Mouse (Mus musculus) thymus, adult 2 months (tissue): ENCODE data around the gene Stk10. TPM values are rescaled to one million over a fixed set of nuclear protein-coding genes. Genes with fewer than 3 reads are reported as not detected.
A peak's percentile ranks its signal among the peaks of the same experiment; 100 is the strongest.

Source experiments
- DNase-seq: peaks from one replicate; pipeline ENCODE4 v3.0.0; 2021
- H3K27ac ChIP-seq: fragments of 200-500 bp; 2 replicates; pipeline ENCODE4 v1.5.1; 2012; ENCODE audit warnings: low read length, control low read depth; ENCODE audit not compliant: control insufficient read depth, insufficient read depth
- H3K27me3 ChIP-seq: fragments of 200-500 bp; 2 replicates; pipeline ENCODE4 v1.6.1; 2012; ENCODE audit warnings: mild to moderate bottlenecking, low read length, moderate library complexity, mixed read lengths; ENCODE audit not compliant: control insufficient read depth, insufficient read depth
- H3K36me3 ChIP-seq: fragments of 200-500 bp; 2 replicates; pipeline ENCODE4 v1.6.1; 2012; ENCODE audit warnings: mild to moderate bottlenecking, low read length, moderate library complexity; ENCODE audit not compliant: control insufficient read depth, insufficient read depth
- H3K4me1 ChIP-seq: fragments of 200-500 bp; replicated peaks from 2 replicates; pipeline ENCODE4 v1.6.1; 2012; ENCODE audit warnings: low read length; ENCODE audit not compliant: control insufficient read depth, insufficient read depth
- H3K4me3 ChIP-seq: fragments of 200-500 bp; 2 replicates; pipeline ENCODE4 v1.5.1; 2012; ENCODE audit warnings: mild to moderate bottlenecking, low read length, control low read depth, moderate library complexity; ENCODE audit not compliant: control insufficient read depth, insufficient read depth
- CTCF ChIP-seq: fragments of 200-500 bp; IDR thresholded peaks from 2 replicates; pipeline ENCODE4 v1.5.1; 2012; ENCODE audit warnings: mild to moderate bottlenecking, control low read depth, low read length, moderate library complexity, borderline replicate concordance; ENCODE audit not compliant: control insufficient read depth, poor library complexity, insufficient read depth; ENCODE audit errors: extremely low read depth
- POLR2A ChIP-seq: fragments of 200-500 bp; IDR thresholded peaks from 2 replicates; pipeline ENCODE4 v1.6.1; 2012; ENCODE audit warnings: mild to moderate bottlenecking, low read length, control low read depth, moderate library complexity; ENCODE audit not compliant: control insufficient read depth, poor library complexity, insufficient read depth; ENCODE audit errors: extremely low read depth
- WGBS: fragments of 180-500 bp; shearing (Covaris S2); methylation state at CpG from one replicate; pipeline ENCODE4 v1.1.7; 2018; 5-methylcytosine and 5-hydroxymethylcytosine counted together
- polyA plus RNA-seq: library from polyadenylated mRNA; depleted of rRNA; stranded (reverse); fragments of >200 nt; gene quantifications from 2 replicates; pipeline ENCODE4 v1.2.3, GENCODE M21; 2012

The Stk10 gene
- polyA plus RNA-seq, 1 experiment: 50.3 TPM

DNA sequence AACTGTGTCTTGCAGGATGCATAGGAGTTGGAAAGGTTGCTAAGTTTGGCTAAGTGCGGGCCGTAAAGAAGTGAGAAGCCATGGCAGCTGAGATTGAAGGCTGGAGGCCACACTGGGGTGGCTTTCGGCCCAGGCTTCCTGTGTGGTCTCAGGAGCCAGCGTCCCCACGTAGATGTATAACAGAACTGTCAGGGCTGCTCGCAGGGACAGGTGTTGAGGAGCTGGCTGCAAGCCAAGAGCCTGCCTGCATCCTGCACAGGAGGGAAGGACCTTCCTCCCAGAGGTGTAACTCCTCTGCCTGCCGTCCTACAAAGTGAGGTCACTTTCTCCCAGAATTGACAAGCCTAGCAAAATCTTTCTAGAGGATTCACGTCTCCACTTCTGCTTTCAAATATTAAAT lies 25.6 kb downstream of the Stk10 start:
- Histone ChIP-seq H3K4me1 (peaks cover 44% of the 10 kb centered on the region), H3K27ac (no peak overlapping the region), H3K36me3 (no peaks in the 10 kb centered on the region), H3K27me3 (no peaks in the 10 kb centered on the region), H3K4me3 (no peak overlapping the region)
- TF ChIP-seq POLR2A (no peak), CTCF (no peak)
- DNase-seq: peak; percentile 51
- 6% methylated on average over 8 of the region's 8 CpGs for WGBS

DNA sequence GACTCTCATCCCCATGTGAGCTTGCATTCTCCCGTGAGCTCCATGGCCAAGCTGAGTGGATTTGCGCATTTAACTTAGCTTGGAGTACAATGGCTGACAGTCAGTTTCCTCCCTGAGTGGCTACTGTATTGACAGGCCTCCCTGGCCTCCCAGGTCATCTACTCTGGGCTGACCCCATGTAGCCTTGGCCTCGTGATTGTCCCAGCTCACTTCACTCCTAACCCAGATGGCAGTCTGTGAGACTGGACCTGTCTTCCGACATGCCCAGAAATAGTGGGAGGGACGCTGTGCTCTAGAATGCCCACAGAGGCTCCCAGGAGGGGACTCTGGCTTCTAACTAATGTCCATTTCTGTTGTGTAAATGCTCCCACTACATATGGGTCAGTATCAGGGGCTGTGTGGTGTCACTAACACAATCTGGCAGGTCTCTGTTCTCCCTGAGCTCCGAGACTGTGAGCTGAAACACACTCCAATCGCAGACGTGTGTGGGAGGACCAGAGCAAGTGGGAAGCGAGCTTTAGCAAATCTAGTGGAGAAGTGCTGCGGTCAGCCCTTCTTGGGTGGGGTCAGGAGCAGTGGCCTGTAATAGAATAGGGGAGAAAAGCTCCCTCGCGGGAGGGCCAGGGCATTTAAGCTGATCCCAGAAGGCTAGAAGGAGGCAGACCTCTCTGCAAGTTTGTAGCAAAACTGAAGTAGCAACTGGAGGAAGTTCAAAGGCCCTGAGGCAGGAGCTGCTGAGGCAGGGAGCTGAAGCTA lies 27.1 kb downstream of the Stk10 start:
- Histone ChIP-seq H3K4me1 (peaks cover 38% of the 10 kb centered on the region), H3K27me3 (no peaks in the 10 kb centered on the region), H3K36me3 (no peaks in the 10 kb centered on the region), H3K27ac (no peak overlapping the region), H3K4me3 (no peak overlapping the region)
- DNase-seq: no peak
- 96% methylated on average over 12 of the region's 12 CpGs for WGBS
- TF ChIP-seq CTCF: no peak

DNA sequence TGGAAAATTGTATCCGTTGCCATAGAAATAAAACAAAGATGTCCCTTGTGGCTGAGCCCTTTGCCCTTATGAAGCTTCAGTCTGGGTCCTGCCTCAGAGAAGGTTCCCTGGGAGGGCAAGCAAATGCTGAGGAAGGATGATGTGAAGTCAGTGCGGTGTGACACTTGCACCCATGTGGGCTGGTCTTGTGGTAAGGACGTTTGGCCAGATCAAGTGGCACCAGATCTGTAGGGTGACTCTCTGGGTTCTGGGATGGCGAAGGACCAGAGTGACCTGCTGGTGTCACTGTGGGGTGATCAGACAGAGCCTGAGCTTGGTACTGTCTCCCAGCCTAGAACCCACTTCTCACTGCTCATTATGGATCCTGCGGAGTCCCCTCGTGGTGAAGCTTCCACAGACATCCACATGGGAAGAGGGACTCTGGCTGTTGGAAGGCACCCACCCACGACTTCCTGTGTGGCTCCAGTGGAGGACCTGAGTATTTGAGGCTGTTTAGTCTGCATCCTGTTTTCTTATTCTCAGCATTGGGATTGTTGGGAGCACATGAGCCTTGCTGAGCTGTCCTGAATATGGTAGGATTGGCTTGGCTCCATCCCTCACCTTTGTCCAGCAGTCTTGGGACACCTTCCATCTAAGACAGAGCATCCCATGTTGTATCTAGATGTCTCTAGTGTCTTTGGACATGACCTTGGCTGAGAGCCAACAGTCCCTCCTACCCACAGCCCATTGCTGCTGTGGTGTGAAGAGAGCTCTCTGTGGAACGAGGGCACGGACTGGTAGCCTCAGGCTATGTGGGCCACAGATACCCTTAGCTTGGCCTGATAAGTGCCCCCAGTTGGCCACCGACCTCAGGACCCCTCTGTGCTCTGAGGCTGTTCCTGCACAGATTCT lies 28.6 kb downstream of the Stk10 start:
- H3K4me3 ChIP-seq: no peak overlapping the region
- DNase-seq: no peak
- H3K27me3 ChIP-seq: no peaks in the 10 kb centered on the region
- 38% methylated on average over 10 of the region's 10 CpGs for WGBS
- H3K27ac ChIP-seq: no peak overlapping the region
- H3K4me1 ChIP-seq: peaks cover 46% of the 10 kb centered on the region
- no peaks in the 10 kb centered on the region for H3K36me3 ChIP-seq
- TF ChIP-seq POLR2A (no peak), CTCF (no peak)

DNA sequence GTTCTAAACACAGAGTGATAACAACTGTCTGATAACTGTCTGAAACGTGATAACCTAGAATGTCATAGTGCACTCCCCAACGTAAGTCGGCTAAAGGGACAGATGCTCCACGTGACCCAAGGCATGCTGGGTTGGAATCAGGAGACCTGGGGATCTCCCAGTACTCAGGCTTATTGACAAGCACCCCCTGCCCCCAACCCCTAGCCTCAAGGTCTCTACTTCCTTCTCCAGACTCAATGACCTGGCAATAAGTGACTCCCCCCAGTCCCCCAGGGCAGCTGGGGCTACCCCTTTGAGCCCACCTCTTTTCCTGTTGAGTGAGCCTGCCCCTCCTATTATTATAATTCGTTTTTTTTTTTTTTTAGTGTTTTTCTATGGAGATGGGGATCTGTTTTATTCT lies 29.6 kb downstream of the Stk10 start:
- Histone ChIP-seq H3K27me3 (no peaks in the 10 kb centered on the region), H3K4me3 (no peak overlapping the region), H3K4me1 (peaks cover 48% of the 10 kb centered on the region), H3K27ac (no peak overlapping the region), H3K36me3 (no peaks in the 10 kb centered on the region)
- DNase-seq: no peak
- 72% methylated on average over 5 of the region's 5 CpGs for WGBS
- TF ChIP-seq CTCF: no peak
- no peak for TF ChIP-seq POLR2A

DNA sequence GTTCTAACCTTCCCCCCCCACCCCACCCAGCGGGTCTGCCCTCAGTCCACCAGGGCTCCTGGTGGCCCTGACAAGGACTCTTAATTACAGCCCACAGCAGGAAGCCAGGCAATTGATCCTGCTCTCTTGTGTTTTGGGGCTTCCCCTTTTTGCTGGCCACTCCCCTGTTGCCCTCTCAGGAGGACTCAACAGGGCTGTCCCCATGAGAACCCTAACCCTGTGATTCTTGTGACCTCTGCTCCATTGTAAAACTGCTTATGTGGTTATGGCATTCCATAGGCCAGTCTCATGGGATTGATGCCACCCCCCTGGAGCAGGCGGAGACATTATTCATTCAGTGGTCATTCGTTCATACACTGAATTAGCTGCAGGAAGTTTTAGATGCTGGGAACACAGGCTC lies 30.6 kb downstream of the Stk10 start:
- no peak overlapping the region for H3K4me3 ChIP-seq
- DNase-seq: no peak
- WGBS: 77% methylated on average over 3 of the region's 3 CpGs
- peaks cover 39% of the 10 kb centered on the region for H3K4me1 ChIP-seq
- H3K36me3 ChIP-seq: no peaks in the 10 kb centered on the region
- no peaks in the 10 kb centered on the region for H3K27me3 ChIP-seq
- TF ChIP-seq POLR2A (no peak), CTCF (no peak)
- H3K27ac ChIP-seq: no peak overlapping the region

DNA sequence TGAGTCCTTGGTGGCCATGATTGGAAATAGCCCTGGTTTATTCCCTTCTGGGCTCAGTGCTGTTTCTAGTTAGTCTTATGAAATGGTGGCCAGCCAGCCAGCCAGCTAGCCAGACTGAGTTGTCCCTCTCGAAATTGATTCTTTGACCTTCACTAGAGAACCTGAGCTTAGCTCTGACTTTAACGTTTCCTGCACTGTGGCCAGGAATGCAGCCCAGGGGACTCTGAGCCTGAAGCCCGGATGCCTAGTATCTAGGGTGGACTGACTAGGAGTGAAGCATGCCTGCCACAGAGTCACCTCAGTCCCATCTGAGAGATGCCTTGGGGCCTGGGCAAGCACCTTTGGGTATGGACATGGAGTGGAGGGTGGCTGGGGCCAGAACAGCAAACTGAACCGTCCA lies 31.5 kb downstream of the Stk10 start:
- Histone ChIP-seq H3K4me3 (no peak overlapping the region), H3K4me1 (peaks cover 35% of the 10 kb centered on the region), H3K36me3 (no peaks in the 10 kb centered on the region), H3K27me3 (no peaks in the 10 kb centered on the region), H3K27ac (no peak overlapping the region)
- no peak for DNase-seq
- TF ChIP-seq CTCF (no peak), POLR2A (no peak)
- WGBS: 50% methylated on average over 4 of the region's 4 CpGs

DNA sequence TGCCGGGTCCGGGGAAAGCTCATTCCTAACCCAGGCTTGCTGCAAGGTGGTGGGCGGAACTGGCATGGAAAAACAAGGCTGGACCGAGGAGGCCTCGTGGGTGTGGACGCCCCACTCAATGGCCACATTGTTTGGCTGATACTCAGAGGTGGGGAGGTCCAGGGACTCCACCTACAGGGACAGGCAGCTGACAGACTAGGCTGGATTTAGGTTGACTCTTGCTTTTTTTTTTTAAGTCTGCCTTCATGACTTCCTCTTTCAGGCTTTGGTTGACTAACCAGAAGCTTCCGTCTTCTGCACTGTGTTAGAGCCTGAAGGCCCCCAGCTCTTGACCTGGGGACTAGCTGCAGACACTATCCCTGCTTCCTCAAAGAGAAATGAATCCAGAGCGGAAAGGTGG lies 32.0 kb downstream of the Stk10 start:
- TF ChIP-seq CTCF (no peak), POLR2A (no peak)
- WGBS: 16% methylated on average over 8 of the region's 8 CpGs
- Histone ChIP-seq H3K4me1 (peaks cover 35% of the 10 kb centered on the region), H3K27me3 (no peaks in the 10 kb centered on the region), H3K4me3 (no peak overlapping the region), H3K27ac (no peak overlapping the region), H3K36me3 (no peaks in the 10 kb centered on the region)
- no peak for DNase-seq
